Mouse (Mus musculus): ENCODE measurements around the gene Tmem114.

DNA sequence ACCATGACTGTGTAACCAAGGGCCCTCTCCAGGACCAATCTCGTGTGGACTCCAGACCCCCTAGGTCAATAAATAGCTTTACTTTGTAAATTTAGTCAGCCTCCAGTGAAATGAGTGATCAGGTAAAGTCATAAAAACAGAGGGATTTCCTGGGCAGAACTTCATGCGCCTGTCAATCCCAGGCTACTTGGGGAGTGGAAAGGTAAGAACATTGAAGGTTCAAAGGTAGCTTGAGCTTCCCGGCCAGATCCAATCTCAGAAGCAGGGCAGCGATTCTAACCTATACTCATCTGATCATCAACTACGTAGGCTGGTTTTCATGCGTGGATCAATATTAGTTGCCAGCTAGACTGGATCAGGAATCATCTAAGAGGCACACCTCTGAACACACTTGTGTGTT lies 21.3 kb upstream of the Tmem114 start:
- TF ChIP-seq CTCF (IDR thresholded peaks at IDR 0.05; ENCODE audit: low read depth) (no peak), EP300 (optimal IDR thresholded peaks at IDR 0.05) (no peak)

Measured in stomach, postnatal 0 days (tissue).